Mouse (Mus musculus): ENCODE measurements around the gene Hist1h2bk.
"Not testable (repeated sequence)": the region's sequence is repeated elsewhere in the genome, so short reads cannot be mapped to it uniquely, and the experiment has no call there.

Hist1h2bk gene

DNA sequence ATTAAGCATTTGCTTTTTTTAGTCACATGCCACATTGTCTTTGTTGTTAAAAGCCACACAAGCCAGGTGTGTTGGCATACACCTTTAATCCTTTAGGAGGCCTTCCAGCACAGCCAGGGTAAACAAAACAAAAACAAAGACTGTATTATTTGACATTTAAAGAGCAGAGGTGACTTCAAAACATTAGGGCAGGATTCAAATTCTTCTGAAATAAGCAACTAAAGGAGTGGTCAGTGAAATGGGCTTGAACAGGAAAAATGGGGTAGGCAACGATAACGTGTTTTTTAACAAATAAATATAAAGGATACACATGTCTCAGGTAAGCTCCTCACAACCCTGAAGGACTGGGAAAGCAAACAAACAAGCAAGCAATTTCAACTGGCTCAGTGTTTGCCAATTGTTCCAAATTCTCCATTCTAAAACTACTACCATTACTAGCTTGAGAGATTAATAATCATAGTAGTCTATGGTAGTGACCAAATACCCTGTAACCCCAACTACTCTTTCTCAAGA, 4.3 kb downstream of the Hist1h2bk start:
- in situ Hi-C loops (cut with MboI, MseI): loop anchor here (5.0 to 10.0 kb wide), 3 partner anchors 318 to 1705 kb away; partner anchors contain the start of genes Hist1h2af, Hist1h2bb, Hist1h2bm and Hist1h3c

GRCm38 (mm10) chr13:22040464-22041141, 4.9 kb downstream of the Hist1h2bk start:
- in situ Hi-C loops (cut with MboI, MseI): no loop called here

- in situ Hi-C loops (cut with MboI, MseI): not testable (repeated sequence)
These were observed 5.5 kb downstream of the Hist1h2bk start, which contains the start of gene Hist1h4i for GRCm38 (mm10) chr13:22041142-22041536. TSS of gene Hist1h4i (minus strand) at chr13:22041362.

DNA sequence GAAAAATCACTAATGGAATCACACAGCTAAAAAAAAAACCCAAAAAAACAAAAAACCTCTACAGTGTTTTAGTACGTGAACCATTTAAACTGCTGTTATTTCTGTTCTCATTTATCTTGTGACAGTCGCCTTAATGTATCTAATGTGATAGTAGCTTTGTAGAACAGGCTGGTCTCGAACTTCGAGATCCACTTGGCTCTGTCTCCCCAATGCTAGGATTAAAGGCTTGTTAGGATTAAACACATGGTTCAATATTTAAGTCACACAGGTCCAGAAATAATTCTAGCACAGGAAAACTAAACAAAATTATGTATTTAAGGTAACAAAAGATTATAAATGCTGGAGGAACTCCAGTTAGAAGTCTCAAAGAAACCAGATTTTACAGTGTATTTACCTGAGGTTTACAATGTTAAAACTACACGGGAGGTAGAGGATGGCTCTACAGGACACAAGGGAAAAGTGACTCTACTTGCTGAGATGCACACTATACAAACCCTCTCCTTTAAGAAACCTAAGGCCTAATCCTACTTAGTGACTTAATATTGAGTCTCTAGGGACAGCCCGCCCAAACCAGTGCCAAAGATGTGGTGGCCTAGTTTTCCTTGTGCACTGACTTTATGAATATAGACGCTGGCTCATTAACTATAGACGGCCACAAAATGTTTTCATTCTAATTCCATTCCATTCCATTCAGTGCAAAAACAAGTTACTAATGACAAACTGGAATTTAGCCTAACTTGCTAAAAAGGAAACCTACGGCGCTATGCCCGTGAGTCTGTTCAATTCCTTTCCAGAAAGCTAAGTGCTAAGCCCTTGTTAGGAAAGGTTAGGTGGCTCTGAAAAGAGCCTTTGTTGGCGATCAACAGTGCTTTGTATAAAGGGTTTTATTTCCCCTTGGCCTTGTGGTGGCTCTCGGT, 6.2 kb downstream of the Hist1h2bk start:
- in situ Hi-C loops (cut with MboI, MseI): no loop called here

- in situ Hi-C loops (cut with MboI, MseI): not testable (repeated sequence)
These were observed 7.2 kb downstream of the Hist1h2bk start, which contains the start of the genes Hist1h2ag and Hist1h2bj for GRCm38 (mm10) chr13:22042568-22043502. TSS of gene Hist1h2ag (minus strand) at chr13:22042944. TSS of gene Hist1h2bj (plus strand) at chr13:22043214.

GRCm38 (mm10) chr13:22043503-22044431, 8.1 kb downstream of the Hist1h2bk start:
- in situ Hi-C loops (cut with MboI, MseI): no loop called here

DNA sequence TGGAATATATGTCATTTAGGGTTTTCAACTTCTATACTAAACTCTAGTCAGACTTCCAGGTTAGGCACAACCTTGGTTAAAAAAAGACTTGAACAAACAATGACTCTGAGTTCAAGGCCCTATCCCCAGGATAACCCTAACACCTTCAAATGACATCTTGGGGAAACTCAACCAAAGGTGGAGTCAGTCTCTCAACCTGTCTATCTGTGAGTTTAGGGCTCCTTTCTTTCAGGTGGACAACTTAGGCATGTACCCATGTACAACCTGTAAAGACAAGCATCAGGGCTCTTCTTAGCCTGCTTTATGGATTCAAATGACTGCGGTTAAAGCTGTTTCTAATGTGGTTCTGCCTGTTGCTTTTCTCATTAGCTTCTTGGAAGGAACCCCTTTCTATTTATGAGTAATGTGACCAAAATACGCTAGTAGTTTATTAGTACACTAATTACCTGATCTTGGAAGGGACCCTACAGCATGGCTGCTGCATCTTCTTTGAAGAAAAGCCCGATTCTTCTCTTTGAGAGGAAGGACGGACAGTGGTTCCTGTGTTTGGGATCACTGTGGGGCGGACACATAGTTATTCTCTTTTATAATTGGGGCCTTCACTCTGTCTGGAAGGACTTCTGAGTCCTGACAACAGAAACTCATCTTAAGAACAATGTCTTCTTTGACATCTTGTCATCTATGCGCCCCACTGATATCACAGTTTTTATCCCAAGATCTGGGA, 8.9 kb downstream of the Hist1h2bk start:
- in situ Hi-C loops (cut with MboI, MseI): no loop called here

GRCm38 (mm10) chr13:22045311-22045710, 9.6 kb downstream of the Hist1h2bk start:
- in situ Hi-C loops (cut with MboI, MseI): no loop called here

DNA sequence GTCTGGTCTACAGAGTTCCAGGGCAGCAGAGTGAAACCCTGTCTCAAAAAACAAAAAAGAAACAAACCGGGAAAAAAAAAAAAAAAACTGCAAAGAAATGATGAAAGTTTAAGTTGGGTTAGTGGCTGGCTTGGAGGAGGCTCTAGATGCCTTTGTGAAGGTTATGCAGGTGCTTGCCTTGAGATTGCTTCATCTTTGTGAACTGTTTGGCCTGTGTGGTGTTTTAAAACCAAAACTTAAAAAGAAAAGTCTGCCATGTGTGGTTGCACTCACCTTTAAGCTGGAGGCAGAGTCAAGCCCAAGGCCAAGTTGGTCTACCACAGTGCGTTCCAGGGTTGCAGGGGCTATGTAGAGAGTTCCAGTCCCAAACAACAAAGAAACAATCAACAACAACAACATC, 13.4 kb downstream of the Hist1h2bk start:
- in situ Hi-C loops (cut with MboI, MseI): no loop called here

GRCm38 (mm10) chr13:22049737-22050440, 14.2 kb downstream of the Hist1h2bk start:
- in situ Hi-C loops (cut with MboI, MseI): loop anchor here (5.0 kb wide), 1 partner anchor 1472 kb away; no protein-coding TSS in a partner anchor

GRCm38 (mm10) chr13:22050591-22051522, 15.2 kb downstream of the Hist1h2bk start:
- in situ Hi-C loops (cut with MboI, MseI): loop anchor here (5.0 kb wide), 1 partner anchor 1471 kb away; no protein-coding TSS in a partner anchor

DNA sequence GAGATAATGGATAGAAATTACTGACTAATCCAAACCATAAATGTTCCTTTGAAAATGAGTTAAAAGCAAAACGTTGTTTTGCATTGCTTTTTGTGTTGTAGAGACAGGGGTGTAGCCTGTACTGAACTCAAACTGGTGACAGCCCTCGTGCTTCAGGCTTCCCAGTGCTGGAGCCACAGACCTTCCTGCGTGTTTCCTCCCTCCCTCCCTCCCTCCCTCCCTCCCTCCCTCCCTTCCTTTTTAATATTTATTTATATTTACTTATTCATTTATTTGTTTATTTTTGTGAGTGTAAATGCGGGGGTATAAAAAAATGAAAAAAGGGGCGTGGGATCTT, 15.8 kb downstream of the Hist1h2bk start:
- in situ Hi-C loops (cut with MboI, MseI): loop anchor here (5.0 kb wide), 1 partner anchor 1471 kb away; no protein-coding TSS in a partner anchor

GRCm38 (mm10) chr13:22053754-22054153, 18.1 kb downstream of the Hist1h2bk start:
- in situ Hi-C loops (cut with MboI, MseI): loop anchor here (5.0 kb wide), 1 partner anchor 1469 kb away; no protein-coding TSS in a partner anchor

- in situ Hi-C loops (cut with MboI, MseI): loop anchor here (5.0 kb wide), 1 partner anchor 1331 kb away; no protein-coding TSS in a partner anchor
These were observed 25.8 kb downstream of the Hist1h2bk start for GRCm38 (mm10) chr13:22061422-22061821.

DNA sequence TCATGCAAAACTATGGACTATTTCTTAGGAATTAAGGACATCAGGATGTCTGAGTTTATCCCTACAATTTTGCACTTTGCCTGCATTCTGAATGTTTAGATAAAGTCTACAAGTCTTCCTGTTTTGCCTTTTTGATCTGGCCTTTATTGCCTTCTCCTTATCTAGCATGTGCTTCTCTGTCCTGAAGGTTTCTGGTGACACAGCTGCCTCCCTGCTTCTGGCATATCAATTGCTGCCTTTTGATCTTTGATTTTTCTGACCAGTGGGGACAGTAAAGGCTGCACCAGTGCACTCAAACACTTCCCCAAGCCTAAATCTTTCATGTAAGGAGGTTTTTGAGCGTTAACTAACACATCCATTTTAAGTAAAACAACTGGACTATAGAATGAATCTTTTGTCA, 27.8 kb downstream of the Hist1h2bk start:
- in situ Hi-C loops (cut with MboI, MseI): loop anchor here (5.0 kb wide), 1 partner anchor 1329 kb away; no protein-coding TSS in a partner anchor

DNA sequence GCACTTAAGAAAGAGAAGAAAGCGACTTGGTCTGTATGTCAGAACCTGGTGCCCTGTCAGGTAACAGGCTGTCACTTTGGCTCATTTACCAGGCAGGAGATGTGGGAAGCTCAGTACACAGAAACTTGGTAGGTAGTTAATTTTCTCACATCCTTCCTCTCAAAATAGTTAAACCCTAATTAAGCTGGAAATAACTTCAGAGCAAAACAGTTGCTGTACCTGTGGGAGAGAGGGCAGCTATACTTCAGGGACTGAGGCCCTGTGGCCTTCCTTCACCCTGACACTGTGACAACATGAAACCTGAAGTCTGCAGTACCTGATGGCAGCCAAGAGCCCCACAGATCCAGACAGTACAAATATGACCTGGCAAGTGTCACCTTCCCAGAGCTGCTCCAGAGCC, 48.5 kb downstream of the Hist1h2bk start, which contains the start of gene Vmn1r188:
Gene Vmn1r188 (plus strand): TSS at position 301 of the 400 bp plus-strand sequence.
- in situ Hi-C loops (cut with MboI, MseI): not testable (repeated sequence)
